Mouse (Mus musculus) thymus, postnatal 14 days (tissue): ENCODE measurements around the gene Cand2.

Experiments used
- DNase-seq: peaks from one replicate; pipeline ENCODE4 v3.0.0; 2021

Gene Cand2

GRCm38 (mm10) chr6:115775838-115776237, 1.5 kb downstream of the Cand2 start:
- DNase-seq: no peak

GRCm38 (mm10) chr6:115776363-115776762, 2.0 kb downstream of the Cand2 start:
- DNase-seq: no peak

GRCm38 (mm10) chr6:115782781-115783180, 8.4 kb downstream of the Cand2 start:
- no peak for DNase-seq

GRCm38 (mm10) chr6:115791016-115791415, 16.7 kb downstream of the Cand2 start:
- DNase-seq: no peak

DNA sequence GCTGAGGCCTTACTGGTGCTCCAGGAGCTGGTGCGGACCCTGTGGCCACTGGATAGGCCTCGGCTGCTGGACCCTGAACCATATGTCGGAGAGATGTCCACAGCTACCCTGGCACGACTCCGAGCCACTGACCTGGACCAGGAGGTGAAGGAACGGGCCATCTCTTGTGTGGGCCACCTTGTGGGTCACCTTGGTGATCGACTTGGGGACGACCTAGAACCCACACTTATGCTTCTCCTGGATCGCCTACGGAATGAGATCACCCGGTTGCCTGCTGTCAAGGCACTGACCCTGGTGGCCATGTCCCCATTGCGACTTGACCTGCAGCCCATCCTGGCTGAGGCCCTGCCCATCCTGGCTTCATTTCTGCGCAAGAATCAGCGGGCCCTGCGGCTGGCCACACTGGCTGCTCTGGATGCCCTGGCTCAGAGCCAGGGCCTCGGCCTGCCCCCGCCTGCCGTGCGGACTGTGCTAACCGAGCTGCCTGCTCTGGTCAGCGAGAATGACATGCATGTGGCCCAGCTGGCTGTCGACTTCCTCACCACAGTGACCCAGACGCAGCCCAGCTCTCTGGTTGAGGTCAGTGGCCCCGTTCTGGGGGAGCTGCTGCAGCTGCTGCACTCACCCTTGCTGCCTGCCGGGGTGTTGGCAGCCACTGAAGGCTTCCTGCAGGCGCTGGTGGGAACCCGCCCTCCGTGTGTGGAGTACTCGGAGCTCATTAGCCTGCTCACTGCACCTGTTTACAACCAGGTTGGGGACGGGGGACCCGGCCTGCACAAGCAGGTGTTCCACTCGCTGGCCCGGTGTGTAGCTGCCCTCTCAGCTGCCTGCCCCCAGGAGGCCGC, 17.7 kb downstream of the Cand2 start:
- peak; percentile 26 for DNase-seq

DNA sequence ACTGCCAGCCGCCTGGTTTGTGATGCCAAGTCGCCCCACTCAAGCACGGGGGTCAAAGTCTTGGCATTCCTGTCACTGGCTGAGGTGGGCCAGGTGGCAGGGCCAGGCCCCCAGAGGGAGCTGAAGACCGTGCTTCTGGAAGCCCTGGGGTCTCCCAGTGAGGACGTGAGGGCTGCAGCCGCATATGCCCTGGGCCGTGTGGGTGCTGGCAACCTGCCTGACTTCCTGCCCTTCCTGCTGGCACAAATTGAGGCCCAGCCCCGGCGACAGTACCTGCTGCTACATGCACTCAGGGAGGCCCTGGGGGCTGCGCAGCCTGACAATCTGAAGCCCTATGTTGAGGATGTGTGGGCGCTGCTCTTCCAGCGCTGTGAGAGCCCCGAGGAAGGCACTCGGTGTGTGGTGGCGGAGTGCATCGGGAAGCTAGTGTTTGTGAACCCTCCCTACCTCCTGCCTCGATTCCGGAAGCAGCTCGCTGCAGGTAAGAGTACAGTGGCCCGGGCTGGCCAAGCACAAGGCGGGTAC, 18.4 kb downstream of the Cand2 start:
- DNase-seq: peak; percentile 34

DNA sequence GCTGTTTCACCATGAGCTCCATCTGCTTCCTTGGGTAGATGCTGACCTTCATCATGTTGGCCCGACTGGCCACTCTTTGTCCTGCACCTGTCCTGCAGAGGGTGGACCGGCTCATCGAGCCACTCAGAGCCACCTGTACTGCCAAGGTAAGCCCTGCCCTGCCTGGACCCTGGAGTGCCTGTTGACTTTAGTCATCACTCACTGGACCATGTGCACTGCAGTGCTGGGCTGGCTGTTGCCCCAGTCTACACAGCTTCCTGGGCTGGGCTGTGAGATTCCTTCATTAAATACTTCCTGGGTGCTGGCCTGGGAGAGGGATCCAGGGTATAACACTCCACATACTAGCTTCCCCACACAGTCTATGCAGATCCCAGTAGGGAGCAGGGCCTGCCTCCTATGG, 27.5 kb downstream of the Cand2 start:
- no peak for DNase-seq

DNA sequence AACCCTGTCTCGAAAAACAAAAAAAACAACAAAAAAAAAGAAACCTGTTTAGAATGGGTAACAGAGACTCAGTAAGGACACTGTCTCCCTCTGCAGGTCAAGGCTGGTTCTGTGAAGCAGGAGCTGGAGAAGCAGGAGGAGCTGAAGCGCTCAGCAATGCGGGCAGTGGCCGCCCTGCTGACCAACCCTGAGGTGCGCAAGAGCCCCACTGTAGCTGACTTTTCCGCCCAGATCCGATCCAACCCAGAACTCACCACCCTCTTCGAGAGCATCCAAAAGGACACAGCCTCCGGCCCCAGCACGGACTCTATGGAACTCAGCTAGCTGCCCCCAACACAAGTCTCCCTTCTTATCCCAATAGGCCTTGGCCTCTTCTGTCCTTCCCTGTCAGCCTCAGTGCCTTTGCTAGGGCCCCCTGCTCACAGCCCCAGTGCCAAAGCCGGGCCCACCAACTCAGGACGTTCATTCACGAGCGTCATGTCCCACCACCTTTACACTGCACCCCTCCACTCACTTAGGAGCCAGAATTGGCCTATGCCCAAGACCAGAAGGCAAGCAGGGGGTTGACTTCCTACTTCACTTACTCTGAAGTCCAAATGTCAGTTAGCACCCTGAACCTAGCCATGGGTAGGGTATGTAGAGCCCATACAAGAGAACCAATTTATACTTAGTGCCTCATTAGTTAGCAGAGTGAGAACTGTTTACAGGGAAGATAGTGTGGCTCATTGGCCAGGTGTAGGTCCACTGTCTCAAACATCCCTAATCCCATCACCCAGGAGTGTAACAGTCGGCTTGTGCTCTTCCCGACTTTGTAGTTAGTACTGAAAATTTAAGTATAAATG, 29.4 kb downstream of the Cand2 start:
- DNase-seq: peak; percentile 62

- no peak for DNase-seq
Observed at GRCm38 (mm10) chr6:115804432-115805192, 30.3 kb downstream of the Cand2 start.

DNA sequence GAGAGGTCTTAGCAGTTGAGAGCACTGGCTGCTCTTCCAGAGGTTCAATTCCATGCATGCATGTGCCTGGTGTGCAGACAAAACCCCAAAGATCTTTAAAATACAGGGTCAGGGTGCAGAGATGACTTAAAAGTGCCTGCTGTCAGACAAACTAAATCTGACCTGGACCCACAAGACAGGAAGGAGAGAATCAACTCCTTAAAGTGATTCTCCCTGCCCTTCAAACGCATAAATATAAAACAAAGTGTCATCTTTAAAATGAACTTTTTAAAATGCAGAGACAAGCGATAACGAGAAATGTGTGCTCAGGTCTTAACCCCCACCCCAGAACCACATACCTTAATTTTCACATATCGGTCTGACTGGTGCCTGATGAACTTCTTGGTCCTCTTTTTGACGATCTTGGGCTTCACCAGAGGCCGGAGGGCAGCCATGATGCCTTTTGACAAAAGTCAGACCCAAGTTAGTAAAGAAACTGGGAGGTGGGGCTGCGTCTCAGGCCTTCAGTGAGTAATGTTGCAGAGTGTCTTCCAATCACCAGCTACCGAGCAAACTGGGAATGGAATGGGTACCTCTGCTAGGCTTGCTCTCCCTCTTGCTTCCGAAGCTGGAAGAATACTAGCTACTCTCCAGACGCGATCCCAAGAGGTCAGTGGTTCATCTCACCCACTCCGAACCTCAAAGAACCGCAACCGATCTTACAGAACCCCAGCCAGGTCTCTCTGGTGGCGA, 33.3 kb downstream of the Cand2 start:
- DNase-seq: no peak

DNA sequence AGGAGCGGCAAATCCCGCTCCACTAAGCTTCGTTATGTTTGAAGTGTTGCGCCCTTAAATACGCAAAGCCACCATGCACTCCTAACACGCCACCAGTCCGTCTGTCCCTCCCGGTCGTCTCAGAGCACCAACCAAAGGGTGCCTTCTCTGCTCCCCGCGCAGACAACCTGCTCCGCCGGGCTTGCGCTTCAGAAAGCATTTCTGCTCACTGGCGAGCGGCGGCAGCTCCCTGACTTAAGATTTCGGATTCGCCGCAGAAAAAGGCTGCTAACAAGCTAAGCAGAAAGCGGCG, 33.8 kb downstream of the Cand2 start:
- no peak for DNase-seq

- DNase-seq: peak; percentile 88
Observed at GRCm38 (mm10) chr6:115808488-115809231, 34.3 kb downstream of the Cand2 start, which contains the start of gene Rpl32. Gene Rpl32 (minus strand): TSS chr6:115808747.

DNA sequence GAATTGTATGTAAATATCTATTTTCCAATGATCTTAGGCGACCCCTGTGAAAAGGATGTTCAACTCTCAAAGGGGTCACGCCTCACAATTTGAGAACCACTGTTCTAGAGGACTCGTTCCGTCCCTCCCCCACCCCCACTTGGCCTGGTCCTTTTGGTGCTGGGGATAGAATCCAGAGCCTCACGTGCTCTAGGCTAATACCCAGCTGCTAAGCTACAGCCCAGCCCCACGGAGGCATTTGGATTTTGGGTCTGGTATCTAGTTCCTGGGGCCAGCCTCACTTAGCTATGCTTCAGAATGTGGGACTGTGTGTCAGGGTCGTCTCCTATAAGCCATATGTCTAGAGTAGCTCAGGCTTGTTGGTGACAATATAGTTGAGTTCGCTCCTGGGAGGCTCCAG, 37.3 kb downstream of the Cand2 start:
- DNase-seq: no peak

DNA sequence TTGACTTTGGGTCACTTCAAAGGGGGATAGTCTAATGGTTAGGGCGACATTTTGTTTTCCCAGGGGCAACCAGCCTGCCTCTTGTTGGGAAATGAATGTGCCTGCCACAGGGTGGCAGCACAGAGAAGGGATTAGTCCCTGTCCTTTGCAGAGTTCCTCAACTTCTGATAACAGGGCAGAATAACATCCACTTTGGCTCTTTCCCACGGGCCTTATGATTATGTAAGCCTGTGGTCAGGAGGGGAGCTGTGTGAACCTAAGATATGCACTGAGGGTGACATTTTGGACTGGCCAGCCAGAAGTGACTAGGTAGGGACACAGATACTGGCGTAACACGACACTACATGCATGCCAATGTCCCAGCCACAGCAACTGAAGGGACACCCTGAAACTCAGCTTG, 39.8 kb downstream of the Cand2 start:
- DNase-seq: peak; percentile 60

- DNase-seq: no peak
Observed at GRCm38 (mm10) chr6:115815041-115815440, 40.7 kb downstream of the Cand2 start.

DNA sequence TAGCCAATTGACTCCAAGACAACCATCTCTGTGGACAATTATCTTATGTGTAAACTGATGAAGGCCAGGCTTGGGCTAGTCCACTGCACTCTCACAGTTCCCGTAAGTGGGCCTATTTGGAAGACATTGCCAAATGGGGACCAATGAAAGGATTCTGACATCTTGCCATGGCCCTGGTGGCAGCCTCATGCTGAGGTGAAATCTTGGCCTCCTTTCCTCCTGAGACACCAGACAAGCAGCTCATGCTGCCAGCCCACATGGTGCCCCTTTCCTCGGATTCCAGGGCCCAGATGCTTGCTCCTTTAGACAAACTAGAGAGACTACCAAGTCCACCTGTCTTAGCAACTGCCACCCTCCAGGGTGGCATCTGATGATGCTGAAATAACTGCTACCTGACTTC, 43.8 kb downstream of the Cand2 start:
- DNase-seq: no peak

- no peak for DNase-seq
Observed at GRCm38 (mm10) chr6:115821216-115821993, 47.1 kb downstream of the Cand2 start.

DNA sequence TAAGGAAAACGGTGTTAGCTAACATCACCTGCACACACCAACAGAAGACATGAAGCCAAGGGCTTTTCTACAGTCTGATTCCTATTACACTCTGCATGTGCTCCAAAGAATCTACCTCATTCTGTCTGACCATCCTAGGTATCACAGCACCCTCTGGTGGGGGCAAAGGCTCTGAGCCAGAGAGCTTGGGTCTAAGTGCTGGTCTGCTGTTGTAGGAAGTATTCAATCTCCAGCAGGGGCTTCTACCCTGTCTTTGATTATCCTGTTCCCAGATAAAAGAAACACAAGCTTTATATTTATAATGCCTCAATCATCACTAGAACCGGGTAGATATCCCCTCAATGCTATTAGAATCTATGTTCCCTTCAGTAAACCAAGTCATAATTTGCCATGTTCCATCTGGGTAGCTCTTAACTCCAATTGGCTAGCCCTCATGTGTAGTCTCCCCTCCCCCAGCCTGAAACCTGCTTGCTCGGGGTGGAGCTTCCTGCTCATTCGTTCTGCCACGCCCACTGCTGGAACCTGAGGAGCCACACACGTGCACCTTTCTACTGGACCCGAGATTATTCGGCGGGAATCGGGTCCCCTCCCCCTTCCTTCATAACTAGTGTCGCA, 49.6 kb downstream of the Cand2 start:
- DNase-seq: peak; percentile 84

DNA sequence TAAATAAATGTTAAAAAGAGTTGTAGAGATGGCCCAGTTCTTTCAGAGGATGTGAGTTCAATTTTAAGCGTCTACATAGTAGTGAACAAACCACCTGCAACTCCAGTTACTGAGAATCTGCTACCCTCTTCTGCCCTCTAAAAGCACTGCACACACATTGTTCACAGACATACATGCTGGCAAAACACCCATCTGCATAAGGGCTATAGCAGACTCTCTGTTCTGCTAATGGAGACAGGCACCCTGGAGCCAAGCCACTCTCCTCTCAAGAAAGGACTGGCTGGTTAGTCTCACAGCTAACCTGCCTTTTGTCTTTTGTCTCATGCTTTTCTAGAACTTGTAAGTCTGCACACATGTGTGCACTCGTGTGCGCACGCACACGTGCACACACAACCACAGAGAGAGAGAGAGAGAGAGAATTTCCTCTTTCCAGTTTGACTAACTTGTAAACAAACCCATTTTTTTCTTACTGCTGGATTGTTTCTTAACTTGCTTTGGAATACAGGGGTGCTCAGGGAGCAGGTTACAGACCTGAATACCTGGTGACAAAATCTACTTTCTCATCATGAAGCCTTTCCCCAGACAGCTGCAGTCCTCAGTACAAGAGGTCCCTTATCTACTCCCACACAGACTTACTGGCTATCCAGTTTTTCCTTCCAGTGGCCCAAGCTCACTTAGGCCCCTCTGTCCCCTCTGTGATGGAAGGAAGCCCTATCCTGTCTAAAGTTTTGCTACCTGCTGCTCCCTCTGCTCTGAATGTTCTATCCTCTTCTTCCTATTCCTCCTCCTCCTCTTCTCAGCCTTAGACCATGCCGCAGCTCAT, 56.7 kb downstream of the Cand2 start:
- no peak for DNase-seq
